Mouse (Mus musculus): ENCODE measurements around the gene Cenph. TPM values are rescaled to one million over a fixed set of nuclear protein-coding genes. Genes with fewer than 3 reads are reported as not detected.
"Not testable (repeated sequence)": the region's sequence is repeated elsewhere in the genome, so short reads cannot be mapped to it uniquely, and the experiment has no call there.

Gene Cenph
- total RNA-seq (2021) (under 1 TPM; 0.32 to 0.62 TPM), polyA plus RNA-seq (2012; rRNA removed) (0.28 TPM in 1 of 2 replicates, not detected in the other)
- long read RNA-seq: 0 reads

- peak; percentile 88 for DNase-seq
Measured at GRCm38 (mm10) chr13:100775252-100776055, at the start of gene Cenph. TSS of gene Cenph (minus strand) at chr13:100775899.

DNA sequence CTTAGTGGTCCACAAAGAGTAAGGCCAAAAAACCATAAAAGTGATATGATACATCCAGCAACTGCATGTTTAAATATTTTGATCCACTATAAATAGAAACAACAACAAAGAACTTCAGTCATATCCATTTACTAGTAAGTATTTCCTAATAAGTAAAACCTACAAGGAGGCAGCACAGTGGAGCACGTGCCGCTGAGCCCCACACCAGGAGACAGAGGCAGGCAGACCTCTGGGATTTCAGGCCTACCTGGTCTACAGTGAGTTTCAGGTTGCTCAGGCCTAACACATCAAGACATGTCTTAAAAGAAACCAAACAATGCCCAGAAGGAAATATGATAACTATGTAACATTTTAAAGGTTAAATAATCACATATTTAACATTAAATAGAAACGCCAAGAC lies 49.2 kb upstream of the Cenph start:
- DNase-seq: no peak

DNA sequence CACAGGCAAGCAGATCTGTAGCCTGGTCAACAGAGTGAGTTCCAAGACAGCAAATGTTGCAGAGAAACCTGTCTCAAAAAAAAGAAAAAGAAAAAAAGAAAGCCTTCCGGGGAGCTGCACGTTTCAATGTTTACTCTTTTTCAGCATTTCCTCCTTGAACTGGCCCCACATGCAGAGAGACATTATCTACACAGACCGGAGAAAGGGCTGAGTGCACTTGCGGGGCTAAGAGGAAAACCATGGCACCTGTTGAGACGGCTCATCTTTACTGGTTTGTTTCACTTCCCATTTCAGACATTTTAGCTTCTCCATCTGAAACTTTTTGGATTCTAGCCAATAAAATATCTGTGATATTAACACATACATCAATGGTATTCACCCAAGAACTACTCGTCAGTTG lies 48.6 kb upstream of the Cenph start:
- no peak for DNase-seq

GRCm38 (mm10) chr13:100823863-100824262 lies 48.2 kb upstream of the Cenph start:
- no peak for DNase-seq

DNA sequence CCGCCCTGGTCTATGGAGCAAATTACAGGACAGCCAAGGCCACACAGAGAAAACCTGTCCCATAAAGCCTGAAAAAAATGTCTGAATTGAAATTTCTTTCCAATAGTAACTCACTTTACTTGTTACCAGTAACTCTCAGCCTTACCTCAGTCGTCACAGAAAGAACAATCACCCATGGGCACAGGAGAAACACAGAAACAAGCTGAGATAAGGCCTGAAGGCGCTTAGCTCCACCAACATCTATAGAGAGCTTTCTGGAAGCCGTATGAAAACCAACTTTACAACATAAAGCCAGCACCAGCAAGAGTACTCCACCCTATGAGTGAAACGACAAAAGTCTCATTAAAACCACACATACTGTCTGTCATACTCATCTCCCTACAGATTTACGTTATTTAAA lies 38.8 kb upstream of the Cenph start:
- no peak for DNase-seq

- no peak for DNase-seq
Measured at GRCm38 (mm10) chr13:100805776-100806175, 30.1 kb upstream of the Cenph start.

- DNase-seq: no peak
Measured at GRCm38 (mm10) chr13:100797171-100797570, 21.5 kb upstream of the Cenph start.

DNA sequence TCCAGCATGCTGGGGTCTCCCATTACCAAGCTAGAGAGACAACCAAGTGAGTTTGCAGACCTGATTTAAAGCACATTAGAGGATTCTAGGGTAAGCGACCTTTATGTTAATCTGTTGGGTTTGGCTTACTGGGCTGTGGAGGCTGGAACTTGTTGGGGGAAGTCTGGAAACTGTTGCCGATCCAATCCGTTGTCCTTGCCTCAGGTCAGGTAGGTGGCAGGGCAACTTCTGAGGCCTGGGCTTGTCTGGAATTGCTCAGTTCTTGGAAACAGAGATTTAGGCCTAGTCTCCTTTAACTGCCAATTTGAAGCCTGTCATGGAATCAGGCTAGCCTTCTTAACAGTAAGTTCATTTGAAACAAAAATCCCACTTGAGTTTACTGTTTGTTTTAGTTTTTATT lies 13.4 kb upstream of the Cenph start:
- DNase-seq: no peak

GRCm38 (mm10) chr13:100788057-100788456 lies 12.4 kb upstream of the Cenph start:
- DNase-seq: not testable (repeated sequence)

DNA sequence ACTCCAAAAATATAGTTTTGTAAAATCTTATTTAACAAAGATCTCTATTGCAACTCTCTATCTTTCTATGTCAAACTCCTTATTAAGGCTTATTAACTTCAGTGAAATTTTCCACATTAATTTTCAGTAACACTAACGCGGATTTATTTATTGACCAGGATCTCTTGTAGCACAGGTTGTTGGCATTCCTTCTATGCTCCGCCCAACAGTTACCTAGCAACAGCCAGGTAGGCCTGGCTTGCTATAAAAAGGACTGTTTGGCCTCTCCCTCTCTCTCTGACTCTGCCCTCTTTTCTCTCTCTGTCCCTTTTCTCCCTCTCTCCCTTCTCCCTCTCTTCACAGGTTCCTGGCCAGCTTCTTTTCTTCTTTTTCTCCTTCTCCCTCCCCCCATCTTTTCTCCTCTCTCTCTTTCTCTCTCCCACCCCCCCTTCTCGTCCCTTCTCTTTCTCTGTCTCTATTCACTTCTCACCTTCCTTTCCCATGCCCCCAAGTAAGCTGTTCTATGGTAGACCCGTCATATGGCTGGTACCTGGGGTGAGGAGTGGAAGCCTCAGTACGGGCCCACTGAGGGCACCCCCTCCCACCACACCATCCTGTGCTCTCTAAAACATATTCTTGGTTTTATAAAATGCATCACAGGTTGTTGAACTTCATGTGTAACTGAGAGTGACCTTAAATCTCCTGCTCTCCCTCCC lies 11.8 kb upstream of the Cenph start:
- no peak for DNase-seq

DNA sequence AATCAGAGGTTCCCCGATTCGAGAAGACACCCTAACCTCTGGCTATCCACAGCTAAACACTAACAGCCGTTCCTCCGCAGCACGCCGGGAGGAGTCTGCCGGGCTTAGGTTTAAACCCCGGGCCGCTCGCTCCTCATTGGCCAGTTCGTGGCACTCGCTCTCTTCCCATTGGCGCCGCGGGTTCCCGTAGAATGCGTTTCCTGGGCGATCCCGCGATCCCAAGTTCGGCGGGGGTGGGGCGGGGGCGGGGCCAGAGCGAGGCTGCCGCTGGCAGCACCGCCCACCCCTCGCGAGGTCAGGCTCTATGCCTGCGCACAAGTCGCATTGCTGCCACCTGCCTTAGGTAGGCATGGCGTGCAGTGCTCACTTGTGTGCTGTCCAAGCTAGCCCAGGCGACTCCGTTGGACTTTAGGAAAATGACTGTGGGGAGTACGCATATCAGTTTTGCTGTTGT lies 10.7 kb upstream of the Cenph start, which contains the start of gene Ccnb1:
Ccnb1 (minus strand) TSS at position 157 of the 454 bp plus-strand sequence.
- DNase-seq: peak; percentile 95

- no peak for DNase-seq
Measured at GRCm38 (mm10) chr13:100785806-100786413, 10.2 kb upstream of the Cenph start.

- DNase-seq: no peak
Measured at GRCm38 (mm10) chr13:100777491-100777890, 1.8 kb upstream of the Cenph start.

DNA sequence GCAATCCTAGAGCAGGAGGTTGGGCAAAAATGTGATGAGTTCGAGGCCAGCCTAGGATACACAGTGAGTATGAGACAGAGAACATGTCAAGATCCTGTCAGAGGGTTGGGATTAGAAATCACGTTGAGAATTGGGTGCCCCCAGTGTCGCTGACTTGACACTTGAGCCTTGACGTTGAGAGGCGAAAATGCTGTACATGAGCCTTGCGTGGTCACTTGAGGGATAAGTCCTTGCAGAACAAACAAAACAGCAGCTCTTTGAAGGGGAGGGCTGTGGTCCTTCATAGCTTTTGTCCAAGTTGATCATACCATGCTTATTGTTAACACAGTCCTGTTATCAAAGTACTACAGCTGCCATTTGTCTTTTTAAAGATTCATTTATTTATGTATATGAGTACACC lies 1.0 kb upstream of the Cenph start:
- no peak for DNase-seq

- DNase-seq: no peak
Measured at GRCm38 (mm10) chr13:100776056-100776419, 339 bp upstream of the Cenph start.

DNA sequence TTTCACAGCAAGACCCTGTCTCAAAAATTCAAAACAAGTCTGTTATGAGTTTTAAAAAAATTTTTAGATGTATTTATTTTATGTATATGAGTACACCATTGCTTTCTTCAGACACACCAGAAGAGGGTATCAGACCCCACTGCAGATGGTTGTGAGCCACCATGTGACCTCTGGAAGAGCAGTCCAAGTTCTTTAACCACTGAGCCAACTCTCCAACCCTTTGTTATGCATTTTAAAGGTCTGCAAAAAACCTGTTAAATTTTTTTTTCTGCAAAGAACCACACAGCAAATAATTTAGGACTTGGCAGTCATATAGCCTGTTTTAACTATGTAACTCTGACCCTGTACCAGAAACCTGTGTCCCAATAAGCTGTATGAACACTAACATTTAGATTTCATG lies 995 bp downstream of the Cenph start:
- no peak for DNase-seq

- no peak for DNase-seq
Measured at GRCm38 (mm10) chr13:100755329-100755728, 20.4 kb downstream of the Cenph start.

GRCm38 (mm10) chr13:100754186-100754585 lies 21.5 kb downstream of the Cenph start:
- DNase-seq: no peak

GRCm38 (mm10) chr13:100753011-100753410 lies 22.7 kb downstream of the Cenph start:
- no peak for DNase-seq

DNA sequence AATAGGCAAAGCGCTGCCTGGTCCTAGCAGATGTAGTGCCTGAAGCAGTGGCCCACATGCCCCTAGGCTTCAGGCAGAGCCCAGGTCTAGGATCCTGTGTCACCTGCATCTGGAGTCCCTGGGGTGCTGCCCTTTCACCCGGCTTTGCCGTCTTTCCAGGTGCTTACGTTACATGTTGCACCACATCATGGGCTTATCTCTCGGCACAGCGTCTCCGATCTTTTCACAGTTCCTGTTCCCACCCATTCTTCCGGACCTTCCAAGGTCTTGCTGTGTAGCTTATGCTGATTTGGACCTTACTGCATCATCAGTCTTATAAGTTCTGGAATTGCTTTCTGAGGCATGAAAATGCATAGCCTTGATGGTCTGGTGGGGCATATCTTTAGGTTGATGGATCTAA lies 23.2 kb downstream of the Cenph start:
- DNase-seq: no peak

GRCm38 (mm10) chr13:100751402-100751801 lies 24.3 kb downstream of the Cenph start:
- DNase-seq: no peak

DNA sequence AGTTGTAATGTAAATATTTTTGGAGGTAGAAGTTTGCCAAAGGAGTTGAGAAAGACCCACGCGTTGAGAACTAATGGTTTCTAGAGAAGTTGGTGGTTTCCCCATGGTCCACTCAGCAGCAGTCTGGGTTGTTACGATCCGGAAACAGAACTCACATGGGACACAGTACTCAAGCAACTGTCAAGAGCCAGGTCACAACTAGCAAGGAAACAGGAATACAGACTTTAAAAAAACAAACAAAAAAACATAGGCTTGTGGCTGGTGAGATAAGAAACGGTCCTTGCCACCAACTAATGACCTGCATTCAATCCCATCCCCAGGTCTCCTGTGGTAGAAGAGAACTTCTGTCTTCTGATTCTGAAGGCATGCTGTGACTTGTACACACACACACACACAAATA lies 24.9 kb downstream of the Cenph start:
- no peak for DNase-seq

GRCm38 (mm10) chr13:100748638-100749037 lies 27.1 kb downstream of the Cenph start:
- no peak for DNase-seq
